Mouse (Mus musculus) thymus, adult 2 months (tissue): ENCODE measurements around the gene Olfr159.

Source experiments
- CTCF ChIP-seq: fragments of 200-500 bp; IDR thresholded peaks from 2 replicates; pipeline ENCODE4 v1.5.1; 2012; ENCODE audit warnings: mild to moderate bottlenecking, control low read depth, low read length, moderate library complexity, borderline replicate concordance; ENCODE audit not compliant: control insufficient read depth, poor library complexity, insufficient read depth; ENCODE audit errors: extremely low read depth
- POLR2A ChIP-seq: fragments of 200-500 bp; IDR thresholded peaks from 2 replicates; pipeline ENCODE4 v1.6.1; 2012; ENCODE audit warnings: mild to moderate bottlenecking, low read length, control low read depth, moderate library complexity; ENCODE audit not compliant: control insufficient read depth, poor library complexity, insufficient read depth; ENCODE audit errors: extremely low read depth

GRCm38 (mm10) chr4:43770909-43771308 lies at the start of gene Olfr159:
- no peak for TF ChIP-seq CTCF
- TF ChIP-seq POLR2A, result no peak
